Mouse (Mus musculus) embryonic fibroblast, embryonic 13.5 days (primary cell): ENCODE results near the gene Prl2c3.
"Not testable (repeated sequence)": the region's sequence is repeated elsewhere in the genome, so short reads cannot be mapped to it uniquely, and the experiment has no call there.

Experiments used
- CTCF ChIP-seq: IDR thresholded peaks from 2 replicates; pipeline ENCODE4 v1.5.1; 2011; ENCODE audit warnings: mild to moderate bottlenecking, control low read depth, low read length, moderate library complexity, borderline replicate concordance; ENCODE audit not compliant: insufficient read depth
- POLR2A ChIP-seq: IDR thresholded peaks from 2 replicates; pipeline ENCODE4 v1.6.1; 2011; ENCODE audit warnings: low read depth, mild to moderate bottlenecking, control low read depth, low read length, moderate library complexity

DNA sequence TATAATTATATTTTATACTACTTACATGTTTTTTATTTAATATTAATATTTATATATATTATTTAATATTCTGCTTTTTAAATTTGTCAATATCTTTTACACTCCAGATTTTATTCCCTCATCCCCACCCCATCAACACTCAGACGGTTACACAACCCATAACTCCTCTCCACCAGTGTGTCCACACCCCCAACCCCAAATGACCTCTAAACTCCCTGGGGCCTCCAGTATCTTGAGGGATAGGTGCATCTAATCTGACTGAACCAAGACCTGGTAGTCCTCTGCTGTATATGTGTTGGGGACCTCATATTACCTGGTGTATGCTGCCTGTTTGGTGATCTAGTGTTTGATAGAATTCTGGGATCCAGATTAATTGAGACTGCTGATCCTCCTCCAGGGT is 44.8 kb upstream of the Prl2c3 start:
- TF ChIP-seq POLR2A, CTCF: not testable (repeated sequence)
